Mouse (Mus musculus) megakaryocyte-erythroid progenitor cell, adult 5-6 weeks (primary cell): ENCODE measurements at regions not wholly inside any gene's neighbourhood (a gene's known extent, or its start where the extent isn't known, plus 50 kb on each side); places are given as distances from the start of the nearest gene placed in this dataset.

Experiments used
- ATAC-seq: replicated peaks from 2 replicates; pipeline ENCODE4 v1.8.0; 2016; ENCODE audit warnings: mild to moderate bottlenecking, inconsistent platforms; ENCODE audit not compliant: severe bottlenecking, poor library complexity, low FRiP score, low TSS enrichment

- ATAC-seq, result no peak
These were observed 410.7 kb upstream of the Tmpo start for GRCm38 (mm10) chr10:91591845-91592244.

- no peak for ATAC-seq
These were observed 410.3 kb upstream of the Tmpo start for GRCm38 (mm10) chr10:91591398-91591811.

- no peak for ATAC-seq
These were observed 402.1 kb upstream of the Tmpo start for GRCm38 (mm10) chr10:91583204-91583603.

- no peak for ATAC-seq
These were observed 399.8 kb upstream of the Tmpo start for GRCm38 (mm10) chr10:91580959-91581358.

GRCm38 (mm10) chr10:91575323-91576064, 394.4 kb upstream of the Tmpo start:
- no peak for ATAC-seq

- ATAC-seq, result no peak
These were observed 391.7 kb upstream of the Tmpo start for GRCm38 (mm10) chr10:91572796-91573195.

GRCm38 (mm10) chr10:91569046-91569445, 387.9 kb upstream of the Tmpo start:
- no peak for ATAC-seq

- no peak for ATAC-seq
These were observed 385.1 kb upstream of the Tmpo start for GRCm38 (mm10) chr10:91566116-91566774.

GRCm38 (mm10) chr10:91559307-91559706, 378.2 kb upstream of the Tmpo start:
- no peak for ATAC-seq

GRCm38 (mm10) chr10:91548071-91548470, 367.0 kb upstream of the Tmpo start:
- ATAC-seq, result no peak

- ATAC-seq, result no peak
These were observed 365.0 kb upstream of the Tmpo start for GRCm38 (mm10) chr10:91546140-91546539.

GRCm38 (mm10) chr10:91545421-91545820, 364.3 kb upstream of the Tmpo start:
- ATAC-seq, result no peak

GRCm38 (mm10) chr10:91543167-91543918, 362.2 kb upstream of the Tmpo start:
- ATAC-seq, result no peak

- no peak for ATAC-seq
These were observed 361.1 kb upstream of the Tmpo start for GRCm38 (mm10) chr10:91542201-91542604.

GRCm38 (mm10) chr10:91537241-91537640, 356.1 kb upstream of the Tmpo start:
- no peak for ATAC-seq

- ATAC-seq, result no peak
These were observed 354.3 kb upstream of the Tmpo start for GRCm38 (mm10) chr10:91535392-91535791.

GRCm38 (mm10) chr10:91528305-91528704, 347.2 kb upstream of the Tmpo start:
- ATAC-seq, result no peak

GRCm38 (mm10) chr10:91521168-91521567, 340.1 kb upstream of the Tmpo start:
- no peak for ATAC-seq

- no peak for ATAC-seq
These were observed 333.9 kb upstream of the Tmpo start for GRCm38 (mm10) chr10:91515021-91515371.

GRCm38 (mm10) chr10:91514163-91515020, 333.3 kb upstream of the Tmpo start:
- no peak for ATAC-seq
